Mouse (Mus musculus) kidney, adult 8-10 months (tissue): Measurements from ENCODE around the gene Lctl.

Experiments used
- DNase-seq, 2 experiments: peaks; one replicate each; pipeline ENCODE4 v3.0.0; 2022

Gene Lctl

GRCm38 (mm10) chr9:64116876-64117275, at the start of gene Lctl:
Gene Lctl, plus strand, starts transcription at chr9:64117147.
- peak; percentile 70 to 74 for DNase-seq

- no peak for DNase-seq
Observed at GRCm38 (mm10) chr9:64067787-64068186, 49.2 kb upstream of the Lctl start.

- DNase-seq: no peak
Observed at GRCm38 (mm10) chr9:64068571-64068970, 48.4 kb upstream of the Lctl start.

- DNase-seq: no peak
Observed at GRCm38 (mm10) chr9:64069131-64069530, 47.8 kb upstream of the Lctl start.

GRCm38 (mm10) chr9:64070674-64071073, 46.3 kb upstream of the Lctl start:
- DNase-seq: no peak

- no peak for DNase-seq
Observed at GRCm38 (mm10) chr9:64074831-64075230, 42.1 kb upstream of the Lctl start.

- no peak for DNase-seq
Observed at GRCm38 (mm10) chr9:64076412-64076811, 40.5 kb upstream of the Lctl start.

GRCm38 (mm10) chr9:64078386-64078792, 38.6 kb upstream of the Lctl start:
- DNase-seq: no peak

- no peak for DNase-seq
Observed at GRCm38 (mm10) chr9:64079922-64080321, 37.0 kb upstream of the Lctl start.

GRCm38 (mm10) chr9:64084231-64084630, 32.7 kb upstream of the Lctl start:
- DNase-seq: peak; percentile 35 to 53

- DNase-seq: peak in 1 of 2 experiments; percentile 18
Observed at GRCm38 (mm10) chr9:64084661-64085399, 32.1 kb upstream of the Lctl start.

GRCm38 (mm10) chr9:64085976-64086375, 31.0 kb upstream of the Lctl start:
- no peak for DNase-seq

- no peak for DNase-seq
Observed at GRCm38 (mm10) chr9:64086543-64086942, 30.4 kb upstream of the Lctl start.

- DNase-seq: peak; percentile 64 to 83
Observed at GRCm38 (mm10) chr9:64087461-64088235, 29.3 kb upstream of the Lctl start.

GRCm38 (mm10) chr9:64088346-64088745, 28.6 kb upstream of the Lctl start:
- no peak for DNase-seq

GRCm38 (mm10) chr9:64089004-64089403, 27.9 kb upstream of the Lctl start:
- peak; percentile 53 to 60 for DNase-seq

GRCm38 (mm10) chr9:64094083-64094482, 22.9 kb upstream of the Lctl start:
- DNase-seq: peak in 1 of 2 experiments; percentile 21

- DNase-seq: no peak
Observed at GRCm38 (mm10) chr9:64098282-64098681, 18.7 kb upstream of the Lctl start.

GRCm38 (mm10) chr9:64100442-64100841, 16.5 kb upstream of the Lctl start:
- peak; percentile 47 to 83 for DNase-seq

- DNase-seq: no peak
Observed at GRCm38 (mm10) chr9:64105301-64105700, 11.6 kb upstream of the Lctl start.

GRCm38 (mm10) chr9:64110502-64110901, 6.4 kb upstream of the Lctl start:
- DNase-seq: no peak

- DNase-seq: no peak
Observed at GRCm38 (mm10) chr9:64114646-64115045, 2.3 kb upstream of the Lctl start.

- no peak for DNase-seq
Observed at GRCm38 (mm10) chr9:64115756-64116155, 1.2 kb upstream of the Lctl start.

- DNase-seq: peak; percentile 41 to 55
Observed at GRCm38 (mm10) chr9:64119898-64120297, 3.0 kb downstream of the Lctl start.
